26 mouse cellular contexts compared by ENCODE assay signal in the genomic region with DNA sequence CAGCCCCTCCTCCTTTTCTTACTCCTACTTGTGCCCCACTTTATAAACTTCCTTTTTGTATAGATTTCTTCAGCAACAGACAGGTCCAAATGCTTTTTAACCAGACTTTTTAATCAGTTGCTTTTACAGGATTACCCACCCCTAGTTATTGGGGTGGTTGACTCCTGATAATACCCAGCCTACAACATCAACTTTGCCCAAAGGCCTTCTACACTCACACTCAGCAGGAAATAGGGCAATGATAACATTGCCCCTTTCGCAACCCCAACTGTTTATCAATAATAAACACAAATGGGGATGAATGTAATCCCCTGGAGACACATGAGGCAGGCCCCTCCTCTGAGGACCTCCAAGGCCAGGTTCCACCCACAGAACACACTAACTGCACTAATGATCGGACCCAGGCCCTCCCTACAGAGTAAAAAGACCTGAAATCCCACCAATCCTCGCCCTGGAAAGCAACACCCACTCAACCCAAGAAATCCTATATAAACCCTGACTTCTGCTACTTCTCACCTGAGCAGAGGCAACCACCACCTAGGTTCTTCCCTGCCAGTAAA. TPM values are rescaled to one million over a fixed set of nuclear protein-coding genes. Genes with fewer than 3 reads are reported as not detected.
DNase-seq lines count a peak whose midpoint lies in the region; ATAC-seq and TF ChIP-seq lines count a peak whose summit lies in the region.
"Had no signal": no experiment of that assay in that cellular context is flagged by ENCODE, and none has a peak within 500 bp of the region (broad histone marks: within the 10 kb centered on the region; RNA-seq: fewer than 3 reads in every experiment).

No protein-coding gene starts in this region.

- DNase-seq in 416B (ENCODE audit: low read depth) (peak; percentile 42), MEL (ENCODE audit: low read depth, low spot score) (peak; percentile 57)
- DNase-seq in liver, embryonic 13.5 days: no peak
- DNase-seq in layer of hippocampus, postnatal 14 days (ENCODE audit: low spot score in 2 of 2): no peak
- no peak for DNase-seq in cerebellum, adult 9-10 months
- DNase-seq: adrenal gland, postnatal 14 days; B cell, adult 2 months; cerebellum, adult 18-20 months; cerebellum, postnatal 10 days; embryo, embryonic 11 days; gastrocnemius, postnatal 14 days; heart, postnatal 4 days had no signal

- no peaks in the 10 kb centered on the region for H3K79me2 ChIP-seq in MEL (ENCODE audit: control insufficient read depth, insufficient read depth, low read length, poor library complexity)

- peak; percentile 72 for ATAC-seq in liver, embryonic 13.5 days (ENCODE audit: low read depth)
- peak; percentile 55 for ATAC-seq in megakaryocyte progenitor cell, adult 5-6 weeks (replicated peaks; ENCODE audit: poor library complexity)
- ATAC-seq in cerebellum, adult (ENCODE audit: insufficient number of reproducible peaks, low FRiP score, low TSS enrichment): no peak
- ATAC-seq: activated CD4-positive, CD25-positive, alpha-beta regulatory T cell, adult 4 months; CD4-positive, CD25-positive, alpha-beta regulatory T cell, adult 4 months; forebrain, embryonic 15.5 days; hindbrain, embryonic 16.5 days; inflammation-experienced regulatory T-cells, adult 6 months; Patski had no signal

- no peak for TF ChIP-seq POLR2A in MEL (IDR thresholded peaks at IDR 0.05; ENCODE audit: control insufficient read depth in 1 of 2, insufficient read depth in 1 of 2, low read depth in 1 of 2, low read length in 2 of 2, poor library complexity in 1 of 2)

- H3K4me2 ChIP-seq in liver, embryonic 13.5 days: no peak overlapping the region
- H3K4me2 ChIP-seq: embryonic facial prominence, embryonic 15.5 days; forebrain, embryonic 15.5 days; heart, embryonic 13.5 days; hindbrain, embryonic 12.5 days had no signal

- H3K4me1 ChIP-seq in MEL (ENCODE audit: control insufficient read depth in 1 of 2, insufficient read depth in 2 of 2, low read length in 2 of 2): peaks cover 0 to 12% of the 10 kb centered on the region in 2 experiments; a peak in 2 of 4 replicates
- peaks cover 11% of the 10 kb centered on the region for H3K4me1 ChIP-seq in liver, embryonic 13.5 days (replicated peaks)
- H3K4me1 ChIP-seq: embryonic facial prominence, embryonic 15.5 days; forebrain, embryonic 15.5 days; heart, embryonic 13.5 days; hindbrain, embryonic 12.5 days had no signal

- peaks cover 0 to 2% of the 10 kb centered on the region in 2 experiments; a peak in 1 of 4 replicates for H3K27me3 ChIP-seq in MEL (ENCODE audit: control insufficient read depth in 1 of 2, insufficient read depth in 2 of 2, low read length in 2 of 2)
- H3K27me3 ChIP-seq in liver, embryonic 13.5 days: no peaks in the 10 kb centered on the region
- H3K27me3 ChIP-seq: embryonic facial prominence, embryonic 15.5 days; forebrain, embryonic 15.5 days; heart, embryonic 13.5 days; hindbrain, embryonic 12.5 days; Patski had no signal

- no peak for TF ChIP-seq RAD21 in MEL (IDR thresholded peaks at IDR 0.05; ENCODE audit: low read depth, low read length)

- peaks cover 0 to 9% of the 10 kb centered on the region in 2 experiments; a peak in 2 of 4 replicates for H3K36me3 ChIP-seq in MEL (ENCODE audit: control insufficient read depth in 1 of 2, insufficient read depth in 2 of 2, low read length in 2 of 2)
- H3K36me3 ChIP-seq in liver, embryonic 13.5 days: no peaks in the 10 kb centered on the region
- H3K36me3 ChIP-seq: embryonic facial prominence, embryonic 15.5 days; forebrain, embryonic 15.5 days; G1E; heart, embryonic 13.5 days; hindbrain, embryonic 12.5 days had no signal

- H3K9me3 ChIP-seq in MEL (replicated peaks; ENCODE audit: insufficient read depth, low read length): no peaks in the 10 kb centered on the region
- no peaks in the 10 kb centered on the region for H3K9me3 ChIP-seq in liver, embryonic 13.5 days (replicated peaks)
- H3K9me3 ChIP-seq: embryonic facial prominence, embryonic 15.5 days; forebrain, embryonic 15.5 days; G1E; heart, embryonic 13.5 days; hindbrain, embryonic 12.5 days had no signal

- no peak overlapping the region for H3K4me3 ChIP-seq in MEL (ENCODE audit: control insufficient read depth in 1 of 2, insufficient read depth in 1 of 2, low read depth in 2 of 2, low read length in 2 of 2)
- H3K4me3 ChIP-seq in liver, embryonic 13.5 days (replicated peaks): no peak overlapping the region
- H3K4me3 ChIP-seq: embryonic facial prominence, embryonic 15.5 days; erythroblast, embryonic 14.5 days; forebrain, embryonic 15.5 days; heart, embryonic 13.5 days; hindbrain, embryonic 12.5 days had no signal

- TF ChIP-seq CTCF in MEL (IDR thresholded peaks at IDR 0.05 in 2 of 3, conservative IDR thresholded peaks at IDR 0.05 in 1 of 3; ENCODE audit: control insufficient read depth in 1 of 3, insufficient read depth in 1 of 3, low read depth in 2 of 3, low read length in 3 of 3, poor library complexity in 1 of 3, severe bottlenecking in 1 of 3): no peak

- H3K9ac ChIP-seq in MEL (ENCODE audit: control insufficient read depth, low read depth, low read length, poor library complexity, severe bottlenecking): no peak overlapping the region
- H3K9ac ChIP-seq in liver, embryonic 13.5 days: no peak overlapping the region
- H3K9ac ChIP-seq: embryonic facial prominence, embryonic 15.5 days; forebrain, embryonic 15.5 days; heart, embryonic 13.5 days; hindbrain, embryonic 12.5 days had no signal

- no peak overlapping the region for H3K27ac ChIP-seq in MEL (ENCODE audit: control insufficient read depth, low read depth, low read length)
- H3K27ac ChIP-seq in liver, embryonic 13.5 days: no peak overlapping the region
- H3K27ac ChIP-seq: embryonic facial prominence, embryonic 15.5 days; forebrain, embryonic 15.5 days; heart, embryonic 13.5 days; hindbrain, embryonic 12.5 days had no signal

- WGBS in liver, embryonic 13.5 days (ENCODE audit: insufficient replicate concordance): 19% methylated on average over 3 of the region's 3 CpGs

- peak; percentile 51 to 85; a peak in 3 of 4 replicates for TF ChIP-seq EP300 in MEL (IDR thresholded peaks at IDR 0.05; ENCODE audit: low read depth in 1 of 2, low read length in 2 of 2)

TF ChIP-seq in MEL, 35 proteins besides CTCF, POLR2A, EP300 and RAD21:
- peak; percentile 45; the same call in 1 of the 2 replicates for TF ChIP-seq RCOR1 (IDR thresholded peaks at IDR 0.05; ENCODE audit: low read depth, low read length)
- TF ChIP-seq ELF1 (IDR thresholded peaks at IDR 0.05; ENCODE audit: low read depth, low read length): no peak
- peak; percentile 33 for TF ChIP-seq TAL1 (IDR thresholded peaks at IDR 0.05; ENCODE audit: low read length)
- no peak for TF ChIP-seq BHLHE40 (IDR thresholded peaks at IDR 0.05; ENCODE audit: borderline replicate concordance, low read depth, low read length)
- peak; percentile 79 for TF ChIP-seq GATA1 (IDR thresholded peaks at IDR 0.05; ENCODE audit: low read depth, low read length)

RNA-seq across cellular contexts. Expression of gene Fbxl13, which starts 28.9 kb away (rescaled TPM):
- total RNA-seq in MEL (2012; rRNA removed): 0.13 and 0.23 TPM in 2 replicates
- under 1 TPM in 1 of 2 experiments, not detected in 1; 0.13 TPM for polyA plus RNA-seq in MEL (2012; ENCODE audit: insufficient read depth in 1 of 2, insufficient read length in 2 of 2, low read depth in 1 of 2, low replicate concordance in 2 of 2, missing spikeins in 1 of 2)
- 0.13 and 0.22 TPM in 2 replicates for polyA plus RNA-seq in liver, embryonic 13.5 days (2015; fragmentation: Nextera tagmentation; extraction: Ambion mirVana)
- total RNA-seq in megakaryocyte progenitor cell, adult 5-6 weeks (2015): 0.12 and 0.44 TPM in 2 replicates
- not detected in 2 replicates for total RNA-seq in megakaryocyte progenitor cell, adult 5-6 weeks (2017)
- under 1 TPM; 0.17 to 0.41 TPM for total RNA-seq in layer of hippocampus, postnatal 14 days (2021)
- total RNA-seq: gastrocnemius, adult 18-20 months had no signal
- polyA plus RNA-seq: activated CD4-positive, CD25-positive, alpha-beta regulatory T cell, adult 4 months; CD4-positive, CD25-positive, alpha-beta regulatory T cell, adult 4 months; erythroblast, embryonic 14.5 days; G1E had no signal

RNA-seq across cellular contexts. Expression of gene Armc10, which starts 29.1 kb away (rescaled TPM):
- total RNA-seq in MEL (2012; rRNA removed): 57.5 and 60.4 TPM in 2 replicates
- 100 to 1,000 TPM in 1 of 2 experiments, 10 to 100 TPM in 1; 52.2 to 152 TPM for polyA plus RNA-seq in MEL (2012; ENCODE audit: insufficient read depth in 1 of 2, insufficient read length in 2 of 2, low read depth in 1 of 2, low replicate concordance in 2 of 2, missing spikeins in 1 of 2)
- polyA plus RNA-seq in liver, embryonic 13.5 days (2015; fragmentation: Nextera tagmentation; extraction: Ambion mirVana): 9.8 and 10.8 TPM in 2 replicates
- total RNA-seq in megakaryocyte progenitor cell, adult 5-6 weeks (2015): 51.9 and 52.8 TPM in 2 replicates
- 50.8 and 59.1 TPM in 2 replicates for total RNA-seq in megakaryocyte progenitor cell, adult 5-6 weeks (2017)
- total RNA-seq in layer of hippocampus, postnatal 14 days (2021): 10 to 100 TPM; 23.9 to 24.9 TPM

Comparison
In these comparisons a context has a peak if more than half of its experiments do, and no peak if none do; other contexts are left out.
1. DNase-seq: peak in 416B (single experiment) and MEL (single experiment); none in liver, embryonic 13.5 days (single experiment), layer of hippocampus, postnatal 14 days (0 of 2) and cerebellum, adult 9-10 months (single experiment).